Mouse (Mus musculus) thymus, adult 2 months (tissue): ENCODE data around the gene Tomm40l. TPM values are rescaled to one million over a fixed set of nuclear protein-coding genes. Genes with fewer than 3 reads are reported as not detected.
A peak's percentile ranks its signal among the peaks of the same experiment; 100 is the strongest.

Source experiments
- DNase-seq: peaks from one replicate; pipeline ENCODE4 v3.0.0; 2021
- H3K27ac ChIP-seq: fragments of 200-500 bp; 2 replicates; pipeline ENCODE4 v1.5.1; 2012; ENCODE audit warnings: low read length, control low read depth; ENCODE audit not compliant: control insufficient read depth, insufficient read depth
- H3K27me3 ChIP-seq: fragments of 200-500 bp; 2 replicates; pipeline ENCODE4 v1.6.1; 2012; ENCODE audit warnings: mild to moderate bottlenecking, low read length, moderate library complexity, mixed read lengths; ENCODE audit not compliant: control insufficient read depth, insufficient read depth
- H3K36me3 ChIP-seq: fragments of 200-500 bp; 2 replicates; pipeline ENCODE4 v1.6.1; 2012; ENCODE audit warnings: mild to moderate bottlenecking, low read length, moderate library complexity; ENCODE audit not compliant: control insufficient read depth, insufficient read depth
- H3K4me1 ChIP-seq: fragments of 200-500 bp; replicated peaks from 2 replicates; pipeline ENCODE4 v1.6.1; 2012; ENCODE audit warnings: low read length; ENCODE audit not compliant: control insufficient read depth, insufficient read depth
- H3K4me3 ChIP-seq: fragments of 200-500 bp; 2 replicates; pipeline ENCODE4 v1.5.1; 2012; ENCODE audit warnings: mild to moderate bottlenecking, low read length, control low read depth, moderate library complexity; ENCODE audit not compliant: control insufficient read depth, insufficient read depth
- CTCF ChIP-seq: fragments of 200-500 bp; IDR thresholded peaks from 2 replicates; pipeline ENCODE4 v1.5.1; 2012; ENCODE audit warnings: mild to moderate bottlenecking, control low read depth, low read length, moderate library complexity, borderline replicate concordance; ENCODE audit not compliant: control insufficient read depth, poor library complexity, insufficient read depth; ENCODE audit errors: extremely low read depth
- POLR2A ChIP-seq: fragments of 200-500 bp; IDR thresholded peaks from 2 replicates; pipeline ENCODE4 v1.6.1; 2012; ENCODE audit warnings: mild to moderate bottlenecking, low read length, control low read depth, moderate library complexity; ENCODE audit not compliant: control insufficient read depth, poor library complexity, insufficient read depth; ENCODE audit errors: extremely low read depth
- WGBS: fragments of 180-500 bp; shearing (Covaris S2); methylation state at CpG from one replicate; pipeline ENCODE4 v1.1.7; 2018; 5-methylcytosine and 5-hydroxymethylcytosine counted together
- polyA plus RNA-seq: library from polyadenylated mRNA; depleted of rRNA; stranded (reverse); fragments of >200 nt; gene quantifications from 2 replicates; pipeline ENCODE4 v1.2.3, GENCODE M21; 2012; rRNA removed

Tomm40l gene
- 34.7 and 34.9 TPM in 2 replicates for polyA plus RNA-seq

GRCm38 (mm10) chr1:171222238-171223155 is at the start of gene Tomm40l:
Tomm40l (minus strand) TSS chr1:171222514.
- H3K36me3 ChIP-seq, result no peaks in the 10 kb centered on the region
- H3K4me3 ChIP-seq, result peak within 1 kb of the TSS; percentile 67
- peaks cover 13% of the 10 kb centered on the region for H3K4me1 ChIP-seq
- peak; percentile 86 for DNase-seq
- peak; percentile 44; the same call in 1 of the 2 replicates for TF ChIP-seq CTCF
- TF ChIP-seq POLR2A, result peak; percentile 54
- no peaks in the 10 kb centered on the region for H3K27me3 ChIP-seq
- WGBS, result 4% methylated on average over 28 of the region's 28 CpGs
- H3K27ac ChIP-seq, result peak within 1 kb of the TSS; percentile 66; the same call in 1 of the 2 replicates

- H3K27me3 ChIP-seq, result no peaks in the 10 kb centered on the region
- DNase-seq, result no peak
Measured at GRCm38 (mm10) chr1:171272086-171272485, 49.8 kb upstream of the Tomm40l start.

GRCm38 (mm10) chr1:171271622-171272021 is 49.3 kb upstream of the Tomm40l start:
- Histone ChIP-seq H3K4me3 (no peak overlapping the region), H3K4me1 (peaks cover 13% of the 10 kb centered on the region), H3K36me3 (peaks cover 29% of the 10 kb centered on the region), H3K27ac (no peak overlapping the region), H3K27me3 (no peaks in the 10 kb centered on the region)
- no peak for TF ChIP-seq POLR2A
- TF ChIP-seq CTCF, result no peak
- no peak for DNase-seq
- WGBS, result 50% methylated on average over 10 of the region's 10 CpGs

More at GRCm38 (mm10) chr1:171272086-171272485, 49.8 kb upstream of the Tomm40l start:
- no peak for TF ChIP-seq POLR2A
- no peak for TF ChIP-seq CTCF
- Histone ChIP-seq H3K4me3 (no peak overlapping the region), H3K27ac (no peak overlapping the region), H3K36me3 (peaks cover 33% of the 10 kb centered on the region), H3K4me1 (peaks cover 13% of the 10 kb centered on the region)
- WGBS, result 59% methylated on average over 3 of the region's 3 CpGs

- peaks cover 25% of the 10 kb centered on the region for H3K36me3 ChIP-seq
- no peak for DNase-seq
- TF ChIP-seq CTCF, result no peak
- TF ChIP-seq POLR2A, result no peak
- H3K27ac ChIP-seq, result no peak overlapping the region
- no peak overlapping the region for H3K4me3 ChIP-seq
- no peaks in the 10 kb centered on the region for H3K27me3 ChIP-seq
- H3K4me1 ChIP-seq, result peaks cover 13% of the 10 kb centered on the region
- WGBS, result 70% methylated on average over 9 of the region's 9 CpGs
Measured at GRCm38 (mm10) chr1:171271196-171271595, 48.9 kb upstream of the Tomm40l start.

GRCm38 (mm10) chr1:171270573-171270900 is 48.2 kb upstream of the Tomm40l start:
- H3K4me3 ChIP-seq, result peak overlapping the region; percentile 71

GRCm38 (mm10) chr1:171269848-171270572 is 47.7 kb upstream of the Tomm40l start, which contains the start of gene B4galt3:
B4galt3 (plus strand) TSS chr1:171270328.
- Histone ChIP-seq H3K4me3 (peak within 1 kb of the TSS; percentile 71), H3K27ac (no peak within 1 kb of the TSS), H3K36me3 (peaks cover 13% of the 10 kb centered on the region), H3K27me3 (no peaks in the 10 kb centered on the region), H3K4me1 (peaks cover 13% of the 10 kb centered on the region)
- WGBS, result 6% methylated on average over 36 of the region's 36 CpGs
- TF ChIP-seq CTCF (peak; percentile 37; the same call in 1 of the 2 replicates), POLR2A (peak; percentile 96)
- DNase-seq, result peak; percentile 99

More at GRCm38 (mm10) chr1:171270573-171270900, 48.2 kb upstream of the Tomm40l start:
- Histone ChIP-seq H3K4me1 (peaks cover 13% of the 10 kb centered on the region), H3K36me3 (peaks cover 18% of the 10 kb centered on the region), H3K27ac (no peak overlapping the region), H3K27me3 (no peaks in the 10 kb centered on the region)
- WGBS, result under 1% methylated on average over 19 of the region's 19 CpGs
- TF ChIP-seq CTCF, result no peak
- TF ChIP-seq POLR2A, result no peak
- DNase-seq, result no peak
